Comparison of ENCODE assay signal across 14 mouse cellular contexts in genomic region chrX:11657606-11658254, GRCm38 (mm10).
DNase-seq lines count a peak whose midpoint lies in the region; ATAC-seq and TF ChIP-seq lines count a peak whose summit lies in the region.
"Had no signal": no experiment of that assay in that cellular context is flagged by ENCODE, and none has a peak within 500 bp of the region (broad histone marks: within the 10 kb centered on the region; RNA-seq: fewer than 3 reads in every experiment).

No protein-coding gene starts in this region.

- WGBS in lung, embryonic 14.5 days: 38% methylated on average over 9 of the region's 9 CpGs
- 51% methylated on average over 9 of the region's 9 CpGs for WGBS in lung, adult 2 months

- no peaks in the 10 kb centered on the region for H3K4me1 ChIP-seq in lung, embryonic 14.5 days (ENCODE audit: insufficient read depth)
- H3K4me1 ChIP-seq in lung, adult 2 months (ENCODE audit: control insufficient read depth, insufficient read depth, low read length): no peaks in the 10 kb centered on the region
- H3K4me1 ChIP-seq: hindbrain, embryonic 13.5 days; stomach, embryonic 15.5 days had no signal

- no peaks in the 10 kb centered on the region for H3K9me3 ChIP-seq in lung, embryonic 14.5 days (ENCODE audit: low read depth, low read length)
- H3K9me3 ChIP-seq: embryonic facial prominence, embryonic 13.5 days; hindbrain, embryonic 13.5 days; limb, embryonic 15.5 days; stomach, embryonic 15.5 days had no signal

- H3K27me3 ChIP-seq in lung, embryonic 14.5 days (ENCODE audit: insufficient read depth, low read length): no peaks in the 10 kb centered on the region
- H3K27me3 ChIP-seq: stomach, embryonic 15.5 days had no signal

- H3K27ac ChIP-seq in lung, embryonic 14.5 days (ENCODE audit: low read depth): no peak overlapping the region
- H3K27ac ChIP-seq: embryonic facial prominence, embryonic 13.5 days; hindbrain, embryonic 13.5 days; limb, embryonic 15.5 days; stomach, embryonic 15.5 days had no signal

- ATAC-seq in lung, embryonic 14.5 days (ENCODE audit: insufficient read depth): peak; percentile 70; the same call in 1 of the 2 replicates
- ATAC-seq in megakaryocyte progenitor cell, adult 5-6 weeks (replicated peaks; ENCODE audit: poor library complexity): no peak
- ATAC-seq in CD4-positive, CD25-positive, alpha-beta regulatory T cell, adult 4 months: no peak

- H3K36me3 ChIP-seq in lung, embryonic 14.5 days (ENCODE audit: insufficient read depth): no peaks in the 10 kb centered on the region
- H3K36me3 ChIP-seq: embryonic facial prominence, embryonic 13.5 days; hindbrain, embryonic 13.5 days; limb, embryonic 15.5 days; stomach, embryonic 15.5 days had no signal

- no peak overlapping the region for H3K4me2 ChIP-seq in lung, embryonic 14.5 days
- H3K4me2 ChIP-seq: embryonic facial prominence, embryonic 13.5 days; hindbrain, embryonic 13.5 days; limb, embryonic 15.5 days; stomach, embryonic 15.5 days had no signal

- H3K9ac ChIP-seq in lung, embryonic 14.5 days: no peak overlapping the region
- H3K9ac ChIP-seq: embryonic facial prominence, embryonic 13.5 days; hindbrain, embryonic 13.5 days; limb, embryonic 15.5 days; stomach, embryonic 15.5 days had no signal

- DNase-seq in adrenal gland, postnatal 10 days: peak; percentile 13
- no peak for DNase-seq in adrenal gland, adult 18-20 months (ENCODE audit: low spot score in 2 of 2)
- peak; percentile 68 for DNase-seq in lung, embryonic 14.5 days
- DNase-seq in lung, adult 2 months: no peak
- peak; percentile 36 for DNase-seq in kidney, postnatal 14 days
- DNase-seq in thymus, postnatal 14 days: no peak
- DNase-seq: cerebellum, postnatal 36 days; right cerebral cortex, postnatal 4 days had no signal

- H3K4me3 ChIP-seq in lung, embryonic 14.5 days (ENCODE audit: low read depth, low read length): no peak overlapping the region
- H3K4me3 ChIP-seq in lung, adult 2 months (replicated peaks; ENCODE audit: extremely low read depth, low read depth, low read length): no peak overlapping the region
- H3K4me3 ChIP-seq: embryonic facial prominence, embryonic 13.5 days; hindbrain, embryonic 13.5 days; limb, embryonic 15.5 days; stomach, embryonic 15.5 days had no signal

- no peak for TF ChIP-seq CTCF in lung, embryonic 14.5 days (IDR thresholded peaks at IDR 0.05; ENCODE audit: low read depth)
- TF ChIP-seq CTCF in lung, adult 2 months (IDR thresholded peaks at IDR 0.05; ENCODE audit: insufficient read depth, low read length): no peak

- no peak for TF ChIP-seq POLR2A in lung, adult 2 months (IDR thresholded peaks at IDR 0.05; ENCODE audit: borderline replicate concordance, extremely low read depth, low read depth, low read length)

Comparison
In these comparisons a context has a peak if more than half of its experiments do, and no peak if none do; other contexts are left out.
1. DNase-seq: peak in adrenal gland, postnatal 10 days (single experiment), lung, embryonic 14.5 days (single experiment) and kidney, postnatal 14 days (single experiment); none in adrenal gland, adult 18-20 months (0 of 2), lung, adult 2 months (single experiment) and thymus, postnatal 14 days (single experiment).